Mouse (Mus musculus): ENCODE data around the gene Ndufs7. TPM values are rescaled to one million over a fixed set of nuclear protein-coding genes. Genes with fewer than 3 reads are reported as not detected.
"Not testable (repeated sequence)": the region's sequence is repeated elsewhere in the genome, so short reads cannot be mapped to it uniquely, and the experiment has no call there.

The Ndufs7 gene
- 236 and 272 TPM in 2 replicates for polyA plus RNA-seq (2015; fragmentation: Nextera tagmentation; extraction: Ambion mirVana)

DNA sequence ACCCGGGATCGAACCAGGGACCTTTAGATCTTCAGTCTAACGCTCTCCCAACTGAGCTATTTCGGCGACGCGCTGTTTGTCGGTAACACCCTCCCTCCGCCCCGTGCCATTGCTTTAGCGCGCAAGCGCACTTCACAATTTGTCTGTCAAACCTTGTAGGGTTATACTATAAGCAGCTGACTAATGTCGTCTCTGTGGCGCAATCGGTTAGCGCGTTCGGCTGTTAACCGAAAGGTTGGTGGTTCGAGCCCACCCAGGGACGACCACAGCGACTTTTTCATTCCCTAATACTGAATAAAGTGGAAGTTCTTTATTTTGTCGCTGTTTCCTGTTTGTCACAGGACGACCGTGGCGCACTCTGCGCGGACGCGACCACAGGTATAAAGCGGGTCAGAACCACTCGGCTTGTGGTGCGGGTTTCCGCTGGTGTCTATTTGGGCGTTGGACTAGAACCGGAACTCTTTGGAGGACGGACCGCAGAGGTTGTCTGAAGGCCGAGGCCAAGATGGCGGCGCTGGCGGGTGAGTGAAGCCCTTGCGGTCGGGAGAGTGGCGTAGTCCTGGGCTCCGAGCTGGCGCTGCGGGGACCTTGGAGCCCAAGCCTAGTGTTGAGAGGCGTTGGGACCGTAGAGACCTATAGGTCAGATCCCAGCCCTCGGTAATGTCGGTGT is at the start of gene Ndufs7:
Ndufs7 (plus strand) TSS at position 151 of the 670 bp plus-strand sequence.
- no peaks in the 10 kb centered on the region for H3K27me3 ChIP-seq (replicated peaks; ENCODE audit: control insufficient read depth, insufficient read depth, low read length)
- peaks cover 21% of the 10 kb centered on the region for H3K4me1 ChIP-seq (replicated peaks; ENCODE audit: control insufficient read depth, insufficient read depth, low read length)
- H3K4me2 ChIP-seq (ENCODE audit: low read length): peak within 1 kb of the TSS; percentile 94
- peak within 1 kb of the TSS; percentile 84 for H3K27ac ChIP-seq (ENCODE audit: low read length)
- WGBS: under 1% methylated on average over 53 of the region's 53 CpGs
- peak within 1 kb of the TSS; percentile 63 for H3K4me3 ChIP-seq (replicated peaks; ENCODE audit: low read length)
- no peaks in the 10 kb centered on the region for H3K9me3 ChIP-seq (ENCODE audit: control insufficient read depth, low read length)
- ATAC-seq: peak; percentile 87
- H3K36me3 ChIP-seq (ENCODE audit: control insufficient read depth, insufficient read depth): no peaks in the 10 kb centered on the region
- H3K9ac ChIP-seq (replicated peaks; ENCODE audit: low read depth, low read length): peak within 1 kb of the TSS; percentile 75

DNA sequence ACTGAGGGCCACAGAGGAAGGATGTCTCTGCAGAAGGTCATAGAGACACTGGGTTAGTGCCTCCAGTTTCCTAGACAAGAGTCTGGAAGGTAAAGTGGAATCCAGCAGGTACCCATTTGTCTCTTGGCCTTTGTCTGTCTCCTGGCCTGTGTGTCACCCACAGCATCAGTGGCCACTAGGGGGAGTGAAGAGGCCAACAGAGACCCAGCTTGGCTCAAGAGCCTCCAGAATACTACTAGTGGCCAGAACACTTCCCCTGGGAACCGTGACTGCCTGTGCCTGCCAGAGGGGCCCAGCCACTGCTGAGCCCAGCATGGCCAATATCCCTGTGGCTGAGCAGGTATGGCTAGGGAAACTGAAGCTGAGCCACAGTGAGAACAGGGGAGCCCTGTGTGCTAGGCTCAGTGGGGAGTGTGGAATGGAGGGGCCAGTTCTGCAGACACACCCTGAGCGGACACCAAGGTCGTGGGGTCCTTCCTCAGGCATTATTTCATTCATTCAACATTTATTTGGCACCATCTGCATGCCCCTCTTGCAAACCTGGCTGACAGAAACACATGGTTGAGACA is 49.4 kb upstream of the Ndufs7 start:
- H3K27me3 ChIP-seq (replicated peaks; ENCODE audit: control insufficient read depth, insufficient read depth, low read length): no peaks in the 10 kb centered on the region
- H3K36me3 ChIP-seq (ENCODE audit: control insufficient read depth, insufficient read depth): no peaks in the 10 kb centered on the region
- 56% methylated on average over 3 of the region's 3 CpGs for WGBS
- no peaks in the 10 kb centered on the region for H3K9me3 ChIP-seq (ENCODE audit: control insufficient read depth, low read length)
- no peak overlapping the region for H3K4me3 ChIP-seq (replicated peaks; ENCODE audit: low read length)
- peak; percentile 80 for ATAC-seq
- no peak overlapping the region for H3K27ac ChIP-seq (ENCODE audit: low read length)
- 0 out of 2 replicates have a peak, but pooled peaks cover 4% of the 10 kb centered on the region for H3K4me1 ChIP-seq (replicated peaks; ENCODE audit: control insufficient read depth, insufficient read depth, low read length)
- H3K4me2 ChIP-seq (ENCODE audit: low read length): no peak overlapping the region
- H3K9ac ChIP-seq (replicated peaks; ENCODE audit: low read depth, low read length): no peak overlapping the region

DNA sequence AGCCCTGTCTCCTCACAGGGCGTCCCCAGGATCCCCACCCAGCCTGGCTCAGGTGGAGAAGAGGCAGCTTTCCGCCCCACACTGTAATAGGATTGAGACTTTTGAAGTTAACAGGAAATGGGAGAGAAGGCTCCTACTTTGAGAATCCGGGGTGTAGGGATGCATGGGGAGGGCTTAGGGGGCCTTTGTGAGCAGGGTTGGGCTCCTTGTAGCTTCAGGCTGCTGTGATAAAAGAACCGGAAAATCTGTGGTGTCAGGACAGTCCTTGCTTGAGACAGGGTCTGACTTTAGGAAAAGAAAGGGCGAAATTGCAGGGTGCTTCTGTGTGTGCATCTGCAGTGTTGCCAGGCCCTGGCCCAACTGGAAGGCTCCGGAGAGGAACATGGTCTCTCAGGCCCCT is 48.4 kb upstream of the Ndufs7 start:
- Histone ChIP-seq H3K4me3 (replicated peaks; ENCODE audit: low read length) (no peak overlapping the region), H3K9ac (replicated peaks; ENCODE audit: low read depth, low read length) (no peak overlapping the region), H3K27me3 (replicated peaks; ENCODE audit: control insufficient read depth, insufficient read depth, low read length) (no peaks in the 10 kb centered on the region), H3K4me1 (replicated peaks; ENCODE audit: control insufficient read depth, insufficient read depth, low read length) (0 out of 2 replicates have a peak, but pooled peaks cover 4% of the 10 kb centered on the region), H3K27ac (ENCODE audit: low read length) (no peak overlapping the region), H3K4me2 (ENCODE audit: low read length) (no peak overlapping the region), H3K9me3 (ENCODE audit: control insufficient read depth, low read length) (no peaks in the 10 kb centered on the region), H3K36me3 (ENCODE audit: control insufficient read depth, insufficient read depth) (no peaks in the 10 kb centered on the region)
- no peak for ATAC-seq
- WGBS: 80% methylated on average over 6 of the region's 6 CpGs

- Histone ChIP-seq H3K36me3 (ENCODE audit: control insufficient read depth, insufficient read depth) (no peaks in the 10 kb centered on the region), H3K9me3 (ENCODE audit: control insufficient read depth, low read length) (no peaks in the 10 kb centered on the region), H3K4me2 (ENCODE audit: low read length) (no peak overlapping the region), H3K9ac (replicated peaks; ENCODE audit: low read depth, low read length) (no peak overlapping the region), H3K27ac (ENCODE audit: low read length) (peak overlapping the region; percentile 25; the same call in 1 of the 2 replicates), H3K4me1 (replicated peaks; ENCODE audit: control insufficient read depth, insufficient read depth, low read length) (peaks cover 10% of the 10 kb centered on the region), H3K27me3 (replicated peaks; ENCODE audit: control insufficient read depth, insufficient read depth, low read length) (no peaks in the 10 kb centered on the region), H3K4me3 (replicated peaks; ENCODE audit: low read length) (no peak overlapping the region)
- WGBS: 6% methylated on average over 7 of the region's 7 CpGs
- ATAC-seq: no peak
These were observed 44.9 kb upstream of the Ndufs7 start for GRCm38 (mm10) chr10:80204055-80204454.

GRCm38 (mm10) chr10:80207201-80207600 is 41.7 kb upstream of the Ndufs7 start:
- H3K36me3 ChIP-seq (ENCODE audit: control insufficient read depth, insufficient read depth): no peaks in the 10 kb centered on the region
- ATAC-seq: no peak
- no peaks in the 10 kb centered on the region for H3K27me3 ChIP-seq (replicated peaks; ENCODE audit: control insufficient read depth, insufficient read depth, low read length)
- H3K9ac ChIP-seq (replicated peaks; ENCODE audit: low read depth, low read length): no peak overlapping the region
- H3K4me2 ChIP-seq (ENCODE audit: low read length): no peak overlapping the region
- H3K4me3 ChIP-seq (replicated peaks; ENCODE audit: low read length): no peak overlapping the region
- WGBS: 85% methylated on average over 1 of the region's 1 CpGs
- peaks cover 14% of the 10 kb centered on the region for H3K4me1 ChIP-seq (replicated peaks; ENCODE audit: control insufficient read depth, insufficient read depth, low read length)
- H3K9me3 ChIP-seq (ENCODE audit: control insufficient read depth, low read length): no peaks in the 10 kb centered on the region
- no peak overlapping the region for H3K27ac ChIP-seq (ENCODE audit: low read length)

DNA sequence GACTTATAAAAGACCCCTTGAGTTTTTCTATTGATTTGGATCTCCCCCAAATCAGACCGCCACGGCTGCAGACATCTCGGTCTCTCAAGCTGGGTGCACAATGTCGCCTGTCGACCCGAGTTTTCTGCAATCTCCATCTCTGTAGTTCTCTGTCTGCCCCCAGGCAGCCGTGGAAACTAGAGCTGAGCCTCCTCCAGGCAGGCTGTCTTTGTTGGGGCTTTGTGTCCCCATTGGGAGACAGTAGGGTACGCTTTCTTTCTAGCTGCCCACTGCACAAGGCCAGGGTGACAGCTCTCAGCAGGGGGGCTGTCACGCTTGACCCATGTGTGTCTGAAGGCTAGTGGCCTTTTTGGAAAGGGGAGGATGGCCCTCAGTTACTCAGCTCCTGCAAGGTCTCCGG is 41.2 kb upstream of the Ndufs7 start:
- Histone ChIP-seq H3K4me3 (replicated peaks; ENCODE audit: low read length) (no peak overlapping the region), H3K9ac (replicated peaks; ENCODE audit: low read depth, low read length) (no peak overlapping the region)
- no peak for ATAC-seq

DNA sequence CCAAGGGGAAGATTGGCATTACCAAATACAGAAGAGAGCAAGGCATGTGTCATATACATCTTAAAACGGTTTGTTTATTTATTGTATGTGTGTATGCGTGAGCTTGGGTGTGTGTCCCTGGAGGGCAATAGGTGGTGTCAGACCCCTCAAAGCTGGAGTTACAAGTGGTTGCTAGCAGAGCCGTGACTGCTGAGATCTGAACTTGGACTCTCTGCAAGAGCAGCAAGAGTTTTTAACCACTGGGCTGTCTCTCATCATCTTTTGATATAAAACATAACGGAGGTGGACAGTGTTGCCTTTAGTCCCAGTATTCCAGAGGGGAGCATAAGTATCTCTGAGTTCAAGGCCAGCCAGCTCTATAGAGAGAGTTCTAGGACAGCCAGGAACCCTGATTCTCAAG is 40.7 kb upstream of the Ndufs7 start:
- Histone ChIP-seq H3K4me1 (replicated peaks; ENCODE audit: control insufficient read depth, insufficient read depth, low read length) (peaks cover 14% of the 10 kb centered on the region), H3K4me2 (ENCODE audit: low read length) (no peak overlapping the region), H3K27me3 (replicated peaks; ENCODE audit: control insufficient read depth, insufficient read depth, low read length) (no peaks in the 10 kb centered on the region), H3K4me3 (replicated peaks; ENCODE audit: low read length) (no peak overlapping the region), H3K9ac (replicated peaks; ENCODE audit: low read depth, low read length) (no peak overlapping the region), H3K27ac (ENCODE audit: low read length) (no peak overlapping the region), H3K9me3 (ENCODE audit: control insufficient read depth, low read length) (no peaks in the 10 kb centered on the region), H3K36me3 (ENCODE audit: control insufficient read depth, insufficient read depth) (no peaks in the 10 kb centered on the region)
- no peak for ATAC-seq
- 81% methylated on average over 4 of the region's 4 CpGs for WGBS

More for the DNA sequence above, 41.2 kb upstream of the Ndufs7 start:
- H3K27me3 ChIP-seq (replicated peaks; ENCODE audit: control insufficient read depth, insufficient read depth, low read length): no peaks in the 10 kb centered on the region
- H3K4me2 ChIP-seq (ENCODE audit: low read length): no peak overlapping the region
- H3K4me1 ChIP-seq (replicated peaks; ENCODE audit: control insufficient read depth, insufficient read depth, low read length): peaks cover 14% of the 10 kb centered on the region
- H3K9me3 ChIP-seq (ENCODE audit: control insufficient read depth, low read length): no peaks in the 10 kb centered on the region
- H3K27ac ChIP-seq (ENCODE audit: low read length): no peak overlapping the region
- 48% methylated on average over 10 of the region's 10 CpGs for WGBS
- H3K36me3 ChIP-seq (ENCODE audit: control insufficient read depth, insufficient read depth): no peaks in the 10 kb centered on the region

GRCm38 (mm10) chr10:80208841-80209371 is 40.0 kb upstream of the Ndufs7 start:
- Histone ChIP-seq H3K9ac (replicated peaks; ENCODE audit: low read depth, low read length) (peak overlapping the region; percentile 58), H3K4me3 (replicated peaks; ENCODE audit: low read length) (peak overlapping the region; percentile 19), H3K27ac (ENCODE audit: low read length) (peak overlapping the region; percentile 76), H3K36me3 (ENCODE audit: control insufficient read depth, insufficient read depth) (no peaks in the 10 kb centered on the region), H3K9me3 (ENCODE audit: control insufficient read depth, low read length) (no peaks in the 10 kb centered on the region), H3K4me1 (replicated peaks; ENCODE audit: control insufficient read depth, insufficient read depth, low read length) (peaks cover 13% of the 10 kb centered on the region), H3K27me3 (replicated peaks; ENCODE audit: control insufficient read depth, insufficient read depth, low read length) (no peaks in the 10 kb centered on the region), H3K4me2 (ENCODE audit: low read length) (peak overlapping the region; percentile 40)
- ATAC-seq: peak; percentile 82
- WGBS: 2% methylated on average over 24 of the region's 24 CpGs

- 84% methylated on average over 7 of the region's 7 CpGs for WGBS
- H3K9me3 ChIP-seq (ENCODE audit: control insufficient read depth, low read length); ATAC-seq; H3K4me3 ChIP-seq (replicated peaks; ENCODE audit: low read length); H3K27me3 ChIP-seq (replicated peaks; ENCODE audit: control insufficient read depth, insufficient read depth, low read length); H3K4me2 ChIP-seq (ENCODE audit: low read length); H3K9ac ChIP-seq (replicated peaks; ENCODE audit: low read depth, low read length); H3K27ac ChIP-seq (ENCODE audit: low read length); H3K36me3 ChIP-seq (ENCODE audit: control insufficient read depth, insufficient read depth): not testable (repeated sequence)
- H3K4me1 ChIP-seq (replicated peaks; ENCODE audit: control insufficient read depth, insufficient read depth, low read length): peaks cover 18% of the 10 kb centered on the region
These were observed 37.3 kb upstream of the Ndufs7 start for GRCm38 (mm10) chr10:80211547-80212103.
